Comparison of ENCODE assay signal across 29 mouse cellular contexts in genomic region chr2:159591396-159592124, GRCm38 (mm10).
DNase-seq lines count a peak whose midpoint lies in the region; ATAC-seq and TF ChIP-seq lines count a peak whose summit lies in the region.
"Had no signal": no experiment of that assay in that cellular context is flagged by ENCODE, and none has a peak within 500 bp of the region (broad histone marks: within the 10 kb centered on the region; RNA-seq: fewer than 3 reads in every experiment).

No protein-coding gene starts in this region.

- no peak overlapping the region for H3K4me2 ChIP-seq in liver, embryonic 12.5 days
- H3K4me2 ChIP-seq in lung, postnatal 0 days (replicated peaks; ENCODE audit: low read depth, low read length): no peak overlapping the region
- H3K4me2 ChIP-seq: embryonic facial prominence, embryonic 13.5 days; forebrain, embryonic 12.5 days; forebrain, embryonic 15.5 days; heart, embryonic 13.5 days; hindbrain, embryonic 14.5 days had no signal

- peak; percentile 18 for DNase-seq in adrenal gland, adult 2 months
- DNase-seq in adrenal gland, adult 18-20 months (ENCODE audit: low spot score in 2 of 2): no peak
- peak; percentile 25 for DNase-seq in liver, adult 2 months (ENCODE audit: extremely low read depth, low read depth, low spot score)
- peak; percentile 57 for DNase-seq in lung, postnatal 0 days (ENCODE audit: low spot score)
- no peak for DNase-seq in lung, postnatal 4 days
- DNase-seq in kidney, adult 9 months: no peak
- DNase-seq: adrenal gland, adult 8-10 months; adrenal gland, postnatal 25 days; cerebellum, adult 11-12 months; cerebellum, adult 8-10 months; cerebellum, postnatal 10 days; cerebellum, postnatal 36 days; embryo, embryonic 11 days; gastrocnemius, postnatal 10 days; gastrocnemius, postnatal 36 days; heart, postnatal 14 days; heart, postnatal 4 days had no signal

- H3K27ac ChIP-seq in liver, adult 2 months (replicated peaks; ENCODE audit: insufficient read depth, low read depth, low read length): no peak overlapping the region
- no peak overlapping the region for H3K27ac ChIP-seq in liver, embryonic 12.5 days
- H3K27ac ChIP-seq in lung, postnatal 0 days (ENCODE audit: low read length): no peak overlapping the region
- H3K27ac ChIP-seq: embryonic facial prominence, embryonic 10.5 days; embryonic facial prominence, embryonic 13.5 days; forebrain, embryonic 12.5 days; forebrain, embryonic 15.5 days; heart, embryonic 13.5 days; hindbrain, embryonic 14.5 days; hindbrain, postnatal 0 days had no signal

- TF ChIP-seq POLR2A in liver, adult 2 months (IDR thresholded peaks at IDR 0.05; ENCODE audit: extremely low read depth, insufficient read depth, low read length): no peak

- H3K27me3 ChIP-seq in liver, adult 2 months (ENCODE audit: control insufficient read depth, insufficient read depth, low read length): no peaks in the 10 kb centered on the region
- H3K27me3 ChIP-seq in liver, embryonic 12.5 days (replicated peaks): no peaks in the 10 kb centered on the region
- no peaks in the 10 kb centered on the region for H3K27me3 ChIP-seq in lung, postnatal 0 days (replicated peaks; ENCODE audit: insufficient read depth, low read length)
- H3K27me3 ChIP-seq: embryonic facial prominence, embryonic 13.5 days; forebrain, embryonic 12.5 days; forebrain, embryonic 15.5 days; heart, embryonic 13.5 days had no signal

- WGBS in liver, adult 2 months: 56% methylated on average over 2 of the region's 2 CpGs
- 37% methylated on average over 2 of the region's 2 CpGs for WGBS in liver, embryonic 12.5 days (ENCODE audit: insufficient replicate concordance)
- WGBS in lung, postnatal 0 days: 57% methylated on average over 2 of the region's 2 CpGs

- no peaks in the 10 kb centered on the region for H3K4me1 ChIP-seq in liver, adult 2 months (ENCODE audit: control insufficient read depth, insufficient read depth, low read length)
- no peaks in the 10 kb centered on the region for H3K4me1 ChIP-seq in liver, embryonic 12.5 days
- no peaks in the 10 kb centered on the region for H3K4me1 ChIP-seq in lung, postnatal 0 days (ENCODE audit: insufficient read depth, low read depth, low read length)
- H3K4me1 ChIP-seq: forebrain, embryonic 12.5 days; forebrain, embryonic 15.5 days had no signal

- no peaks in the 10 kb centered on the region for H3K9me3 ChIP-seq in liver, embryonic 12.5 days (replicated peaks)
- no peaks in the 10 kb centered on the region for H3K9me3 ChIP-seq in lung, postnatal 0 days (ENCODE audit: low read length)
- H3K9me3 ChIP-seq: embryonic facial prominence, embryonic 10.5 days; embryonic facial prominence, embryonic 13.5 days; forebrain, embryonic 12.5 days; forebrain, embryonic 15.5 days; heart, embryonic 10.5 days; heart, embryonic 13.5 days had no signal

- H3K4me3 ChIP-seq in liver, adult 2 months (ENCODE audit: insufficient read depth, low read depth, low read length): no peak overlapping the region
- no peak overlapping the region for H3K4me3 ChIP-seq in liver, embryonic 12.5 days
- no peak overlapping the region for H3K4me3 ChIP-seq in lung, postnatal 0 days (ENCODE audit: low read depth, low read length)
- H3K4me3 ChIP-seq: embryonic facial prominence, embryonic 10.5 days; embryonic facial prominence, embryonic 13.5 days; erythroblast, embryonic 14.5 days; forebrain, embryonic 12.5 days; forebrain, embryonic 15.5 days; heart, embryonic 10.5 days; heart, embryonic 13.5 days had no signal

- no peaks in the 10 kb centered on the region for H3K36me3 ChIP-seq in liver, adult 2 months (ENCODE audit: control insufficient read depth, insufficient read depth, low read length)
- H3K36me3 ChIP-seq in liver, embryonic 12.5 days: no peaks in the 10 kb centered on the region
- H3K36me3 ChIP-seq in lung, postnatal 0 days (ENCODE audit: insufficient read depth, low read length): no peaks in the 10 kb centered on the region
- H3K36me3 ChIP-seq: embryonic facial prominence, embryonic 10.5 days; embryonic facial prominence, embryonic 13.5 days; forebrain, embryonic 12.5 days; forebrain, embryonic 15.5 days; heart, embryonic 10.5 days; heart, embryonic 13.5 days had no signal

- H3K79me2 ChIP-seq in liver, adult 2 months (ENCODE audit: control insufficient read depth, insufficient read depth, low read length): no peaks in the 10 kb centered on the region

- no peak overlapping the region for H3K9ac ChIP-seq in liver, adult 2 months (ENCODE audit: low read depth, low read length)
- H3K9ac ChIP-seq in liver, embryonic 12.5 days: no peak overlapping the region
- no peak overlapping the region for H3K9ac ChIP-seq in lung, postnatal 0 days (replicated peaks; ENCODE audit: low read depth)
- H3K9ac ChIP-seq: embryonic facial prominence, embryonic 13.5 days; forebrain, embryonic 12.5 days; forebrain, embryonic 15.5 days; heart, embryonic 13.5 days; hindbrain, embryonic 14.5 days had no signal

- no peak for TF ChIP-seq CTCF in liver, adult 2 months (IDR thresholded peaks at IDR 0.05; ENCODE audit: low read depth, low read length)
- TF ChIP-seq CTCF in lung, postnatal 0 days (IDR thresholded peaks at IDR 0.05): no peak

- ATAC-seq in liver, embryonic 12.5 days: no peak
- ATAC-seq in lung, postnatal 0 days: no peak
- no peak for ATAC-seq in frontal cortex, adult (ENCODE audit: low TSS enrichment)
- ATAC-seq: activated CD4-positive, CD25-positive, alpha-beta regulatory T cell, adult 4 months; forebrain, embryonic 15.5 days; hindbrain, postnatal 0 days had no signal

- no peak for TF ChIP-seq EP300 in lung, postnatal 0 days (IDR thresholded peaks at IDR 0.05)

Comparison
In these comparisons a context has a peak if more than half of its experiments do, and no peak if none do; other contexts are left out.
1. DNase-seq: peak in adrenal gland, adult 2 months (single experiment), liver, adult 2 months (single experiment) and lung, postnatal 0 days (single experiment); none in adrenal gland, adult 18-20 months (0 of 2), lung, postnatal 4 days (0 of 2) and kidney, adult 9 months (single experiment).